Mouse (Mus musculus) liver, adult (tissue): ENCODE measurements around the gene Rhag.

Experiments used
- GATA4 ChIP-seq: IDR thresholded peaks from 2 replicates; pipeline ENCODE4 v1.6.1; 2014; ENCODE audit warnings: mild to moderate bottlenecking, low read length; ENCODE audit not compliant: insufficient replicate concordance

Rhag gene

GRCm38 (mm10) chr17:40831870-40832269, 20.9 kb downstream of the Rhag start:
- TF ChIP-seq GATA4: no peak

- TF ChIP-seq GATA4: no peak
These were observed 26.4 kb downstream of the Rhag start for GRCm38 (mm10) chr17:40837308-40837707.

- no peak for TF ChIP-seq GATA4
These were observed 44.1 kb downstream of the Rhag start for GRCm38 (mm10) chr17:40855065-40855464.

GRCm38 (mm10) chr17:40868952-40869747, 58.2 kb downstream of the Rhag start:
- no peak for TF ChIP-seq GATA4

- no peak for TF ChIP-seq GATA4
These were observed 61.7 kb downstream of the Rhag start for GRCm38 (mm10) chr17:40872626-40873025.

- TF ChIP-seq GATA4: no peak
These were observed 62.7 kb downstream of the Rhag start for GRCm38 (mm10) chr17:40873582-40874011.

- TF ChIP-seq GATA4: no peak
These were observed 63.8 kb downstream of the Rhag start for GRCm38 (mm10) chr17:40874701-40875100.

- TF ChIP-seq GATA4: no peak
These were observed 64.6 kb downstream of the Rhag start for GRCm38 (mm10) chr17:40875568-40875967.

- TF ChIP-seq GATA4: no peak
These were observed 66.8 kb downstream of the Rhag start for GRCm38 (mm10) chr17:40877741-40878140.

- TF ChIP-seq GATA4: no peak
These were observed 68.6 kb downstream of the Rhag start for GRCm38 (mm10) chr17:40879528-40879923.

GRCm38 (mm10) chr17:40879924-40880691, 69.2 kb downstream of the Rhag start, which contains the start of gene 9130008F23Rik:
9130008F23Rik (minus strand) TSS chr17:40880559.
- no peak for TF ChIP-seq GATA4

GRCm38 (mm10) chr17:40882172-40882571, 71.2 kb downstream of the Rhag start:
- TF ChIP-seq GATA4: no peak

- TF ChIP-seq GATA4: no peak
These were observed 74.2 kb downstream of the Rhag start for GRCm38 (mm10) chr17:40885155-40885554.

- TF ChIP-seq GATA4: no peak
These were observed 77.1 kb downstream of the Rhag start for GRCm38 (mm10) chr17:40887849-40888536.
